Mouse (Mus musculus): ENCODE results near the gene Tex12. TPM values are rescaled to one million over a fixed set of nuclear protein-coding genes. Genes with fewer than 3 reads are reported as not detected.

Gene Tex12
- polyA plus RNA-seq, 1 experiment from 2014 or later: 0.17 TPM

DNA sequence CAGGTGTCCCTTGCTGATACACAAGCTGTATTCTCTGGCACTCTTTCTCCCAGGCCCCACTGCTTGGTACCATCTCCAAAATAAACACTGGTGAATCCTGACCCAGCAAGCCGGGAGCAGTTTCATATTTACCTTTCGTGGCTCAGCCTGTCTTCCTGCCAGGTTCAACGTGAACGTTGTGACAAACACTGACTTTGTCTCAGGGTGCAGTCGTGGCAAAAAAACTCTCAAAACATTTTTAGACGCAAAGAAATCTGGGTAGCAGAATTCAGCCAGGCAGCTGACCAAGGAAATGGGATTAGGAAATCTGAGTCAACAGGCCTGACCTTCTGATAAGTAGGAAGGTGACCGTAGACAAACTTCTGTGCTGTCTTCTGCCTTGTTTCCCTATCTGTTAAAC, 53.6 kb downstream of the Tex12 start:
- no peak overlapping the region for H3K4me3 ChIP-seq (ENCODE audit: low read depth, low read length)
- 84% methylated on average over 7 of the region's 7 CpGs for WGBS
- DNase-seq (ENCODE audit: low spot score) (no peak), ATAC-seq (ENCODE audit: low FRiP score) (no peak)
- no peak overlapping the region for H3K9ac ChIP-seq (ENCODE audit: low read depth, low read length)
- no peaks in the 10 kb centered on the region for H3K27me3 ChIP-seq (ENCODE audit: control insufficient read depth, insufficient read depth, low read length)
- no peaks in the 10 kb centered on the region for H3K9me3 ChIP-seq (ENCODE audit: control insufficient read depth, low read length)
- no peak overlapping the region for H3K4me2 ChIP-seq (replicated peaks; ENCODE audit: low read depth, low read length)
- H3K4me1 ChIP-seq (replicated peaks; ENCODE audit: control insufficient read depth, insufficient read depth, low read length): no peaks in the 10 kb centered on the region
- no peaks in the 10 kb centered on the region for H3K36me3 ChIP-seq (ENCODE audit: control insufficient read depth, insufficient read depth, low read length)
- H3K27ac ChIP-seq (ENCODE audit: low read depth, low read length): no peak overlapping the region

Other genes starting within 250 kb of the Tex12 start
- gene Rpl10-ps3, start 216.4 kb downstream of the Tex12 start, polyA plus RNA-seq (2014; fragmentation: Nextera tagmentation; extraction: Ambion mirVana): 189 and 224 TPM in 2 replicates
- gene Plet1, start 66.8 kb downstream of the Tex12 start, polyA plus RNA-seq (2014; fragmentation: Nextera tagmentation; extraction: Ambion mirVana): 0.59 and 0.68 TPM in 2 replicates
- gene Pts, start 32.6 kb downstream of the Tex12 start, polyA plus RNA-seq (2014; fragmentation: Nextera tagmentation; extraction: Ambion mirVana): 92.6 and 98.2 TPM in 2 replicates
- gene Il18, start 6.5 kb downstream of the Tex12 start, polyA plus RNA-seq (2014; fragmentation: Nextera tagmentation; extraction: Ambion mirVana): 5.2 and 8.5 TPM in 2 replicates
- gene Bco2, start 6.1 kb downstream of the Tex12 start, polyA plus RNA-seq (2014; fragmentation: Nextera tagmentation; extraction: Ambion mirVana): 0.14 and 0.20 TPM in 2 replicates
- 254 and 265 TPM in 2 replicates for gene Sdhd, start 42.5 kb upstream of the Tex12 start, polyA plus RNA-seq (2014; fragmentation: Nextera tagmentation; extraction: Ambion mirVana)
- 325 TPM in 2 replicates for gene Timm8b, start 42.6 kb upstream of the Tex12 start, polyA plus RNA-seq (2014; fragmentation: Nextera tagmentation; extraction: Ambion mirVana)
- gene Pih1d2, start 56.0 kb upstream of the Tex12 start, polyA plus RNA-seq (2014; fragmentation: Nextera tagmentation; extraction: Ambion mirVana): 9.0 and 9.8 TPM in 2 replicates
- 29.9 and 30.6 TPM in 2 replicates for gene Nkapd1, start 56.1 kb upstream of the Tex12 start, polyA plus RNA-seq (2014; fragmentation: Nextera tagmentation; extraction: Ambion mirVana)
- gene Dlat, start 98.5 kb upstream of the Tex12 start, polyA plus RNA-seq (2014; fragmentation: Nextera tagmentation; extraction: Ambion mirVana): 54.9 and 59.2 TPM in 2 replicates
- gene Dixdc1, start 178.2 kb upstream of the Tex12 start, polyA plus RNA-seq (2014; fragmentation: Nextera tagmentation; extraction: Ambion mirVana): 25.2 and 31.0 TPM in 2 replicates
- 1.3 and 1.7 TPM in 2 replicates for gene 2310030G06Rik, start 185.2 kb upstream of the Tex12 start, polyA plus RNA-seq (2014; fragmentation: Nextera tagmentation; extraction: Ambion mirVana)
- 5.9 and 7.4 TPM in 2 replicates for gene Cryab, start 190.0 kb upstream of the Tex12 start, polyA plus RNA-seq (2014; fragmentation: Nextera tagmentation; extraction: Ambion mirVana)
- gene Hspb2, start 191.0 kb upstream of the Tex12 start, polyA plus RNA-seq (2014; fragmentation: Nextera tagmentation; extraction: Ambion mirVana): 1.9 and 2.4 TPM in 2 replicates
- 13.4 and 15.5 TPM in 2 replicates for gene Fdxacb1, start 206.9 kb upstream of the Tex12 start, polyA plus RNA-seq (2014; fragmentation: Nextera tagmentation; extraction: Ambion mirVana)
- 38.3 and 39.3 TPM in 2 replicates for gene Alg9, start 213.7 kb upstream of the Tex12 start, polyA plus RNA-seq (2014; fragmentation: Nextera tagmentation; extraction: Ambion mirVana)
- 38.5 and 42.3 TPM in 2 replicates for gene 1110032A03Rik, start 214.2 kb upstream of the Tex12 start, polyA plus RNA-seq (2014; fragmentation: Nextera tagmentation; extraction: Ambion mirVana)